Mouse (Mus musculus) adrenal gland, postnatal 4 days (tissue): Measurements from ENCODE around the gene Npy. TPM values are rescaled to one million over a fixed set of nuclear protein-coding genes. Genes with fewer than 3 reads are reported as not detected.

Source experiments
- DNase-seq, 2 experiments: peaks; one replicate each; pipeline ENCODE4 v3.0.0; 2021 to 2022; ENCODE audit warnings: low spot score in 2 of 2, mixed read lengths in 2 of 2
- total RNA-seq, 2 experiments: library from RNA; stranded (reverse); gene quantifications; 2 replicates each; pipeline ENCODE4 v1.2.3; 2021

Npy gene
- total RNA-seq, 2 experiments from 2014 or later, result 745 to 759 TPM

DNA sequence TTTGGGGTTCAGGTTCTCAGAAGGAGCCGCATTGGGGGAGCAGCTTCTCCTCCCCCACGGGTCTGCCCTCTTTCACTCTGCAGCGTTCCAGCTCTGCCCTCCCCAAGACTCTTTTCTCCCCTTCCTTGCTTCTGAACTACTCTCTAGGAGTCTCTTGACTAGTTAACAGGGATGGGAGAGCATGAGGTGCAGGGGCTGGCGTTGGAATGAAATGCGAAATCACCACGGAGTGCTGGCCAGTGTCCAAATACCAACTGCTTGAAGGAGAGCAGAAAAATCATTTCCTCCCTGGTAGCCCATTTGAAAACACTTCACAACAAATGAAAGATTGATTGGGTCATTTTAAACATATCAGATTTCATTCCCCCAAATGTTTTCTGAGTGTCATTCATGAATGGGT, 53.3 kb downstream of the Npy start:
- no peak for DNase-seq
